Mouse (Mus musculus) thymus, postnatal 4 days (tissue): ENCODE measurements at regions not wholly inside any gene's neighbourhood (a gene's known extent, or its start where the extent isn't known, plus 50 kb on each side); places are given as distances from the start of the nearest gene placed in this dataset.

Experiments used
- DNase-seq: peaks from one replicate; pipeline ENCODE4 v3.0.0; 2021

GRCm38 (mm10) chr6:94890165-94890564 lies 190.2 kb upstream of the Lrig1 start:
- no peak for DNase-seq

- no peak for DNase-seq
Measured at GRCm38 (mm10) chr6:94889271-94889670, 189.3 kb upstream of the Lrig1 start.

GRCm38 (mm10) chr6:94881139-94881538 lies 181.2 kb upstream of the Lrig1 start:
- no peak for DNase-seq

- DNase-seq, result no peak
Measured at GRCm38 (mm10) chr6:94875841-94876240, 175.9 kb upstream of the Lrig1 start.

- DNase-seq, result no peak
Measured at GRCm38 (mm10) chr6:94875065-94875464, 175.1 kb upstream of the Lrig1 start.

GRCm38 (mm10) chr6:94874415-94874814 lies 174.5 kb upstream of the Lrig1 start:
- no peak for DNase-seq

- DNase-seq, result no peak
Measured at GRCm38 (mm10) chr6:94867952-94868351, 168.0 kb upstream of the Lrig1 start.

GRCm38 (mm10) chr6:94865498-94865897 lies 165.5 kb upstream of the Lrig1 start:
- no peak for DNase-seq

GRCm38 (mm10) chr6:94858121-94858621 lies 158.2 kb upstream of the Lrig1 start:
- no peak for DNase-seq

- no peak for DNase-seq
Measured at GRCm38 (mm10) chr6:94850121-94850520, 150.2 kb upstream of the Lrig1 start.

- DNase-seq, result no peak
Measured at GRCm38 (mm10) chr6:94849533-94849932, 149.6 kb upstream of the Lrig1 start.

GRCm38 (mm10) chr6:94848437-94848836 lies 148.5 kb upstream of the Lrig1 start:
- no peak for DNase-seq

GRCm38 (mm10) chr6:94845821-94846220 lies 145.9 kb upstream of the Lrig1 start:
- DNase-seq, result no peak

GRCm38 (mm10) chr6:94842856-94843255 lies 142.9 kb upstream of the Lrig1 start:
- no peak for DNase-seq

GRCm38 (mm10) chr6:94841881-94842280 lies 141.9 kb upstream of the Lrig1 start:
- no peak for DNase-seq

GRCm38 (mm10) chr6:94835742-94836141 lies 135.8 kb upstream of the Lrig1 start:
- DNase-seq, result no peak

GRCm38 (mm10) chr6:94834551-94834950 lies 134.6 kb upstream of the Lrig1 start:
- no peak for DNase-seq

- DNase-seq, result no peak
Measured at GRCm38 (mm10) chr6:94830801-94831200, 130.8 kb upstream of the Lrig1 start.

- DNase-seq, result no peak
Measured at GRCm38 (mm10) chr6:94829246-94829645, 129.3 kb upstream of the Lrig1 start.

GRCm38 (mm10) chr6:94826656-94827055 lies 126.7 kb upstream of the Lrig1 start:
- no peak for DNase-seq

- DNase-seq, result no peak
Measured at GRCm38 (mm10) chr6:94818220-94818619, 118.3 kb upstream of the Lrig1 start.

- no peak for DNase-seq
Measured at GRCm38 (mm10) chr6:94816161-94816560, 116.2 kb upstream of the Lrig1 start.

GRCm38 (mm10) chr6:94814711-94815110 lies 114.8 kb upstream of the Lrig1 start:
- no peak for DNase-seq

GRCm38 (mm10) chr6:94813481-94814148 lies 113.7 kb upstream of the Lrig1 start:
- no peak for DNase-seq

- no peak for DNase-seq
Measured at GRCm38 (mm10) chr6:94811846-94812245, 111.9 kb upstream of the Lrig1 start.
